Mouse (Mus musculus) monocyte, adult 2 months (primary cell): ENCODE results near the gene Mybph.

Experiments
- DNase-seq, 2 experiments: peaks; one replicate each; pipeline ENCODE4 v3.0.0; 2022; ENCODE audit warnings: low spot score in 2 of 2, low read depth in 1 of 2

Gene Mybph

DNA sequence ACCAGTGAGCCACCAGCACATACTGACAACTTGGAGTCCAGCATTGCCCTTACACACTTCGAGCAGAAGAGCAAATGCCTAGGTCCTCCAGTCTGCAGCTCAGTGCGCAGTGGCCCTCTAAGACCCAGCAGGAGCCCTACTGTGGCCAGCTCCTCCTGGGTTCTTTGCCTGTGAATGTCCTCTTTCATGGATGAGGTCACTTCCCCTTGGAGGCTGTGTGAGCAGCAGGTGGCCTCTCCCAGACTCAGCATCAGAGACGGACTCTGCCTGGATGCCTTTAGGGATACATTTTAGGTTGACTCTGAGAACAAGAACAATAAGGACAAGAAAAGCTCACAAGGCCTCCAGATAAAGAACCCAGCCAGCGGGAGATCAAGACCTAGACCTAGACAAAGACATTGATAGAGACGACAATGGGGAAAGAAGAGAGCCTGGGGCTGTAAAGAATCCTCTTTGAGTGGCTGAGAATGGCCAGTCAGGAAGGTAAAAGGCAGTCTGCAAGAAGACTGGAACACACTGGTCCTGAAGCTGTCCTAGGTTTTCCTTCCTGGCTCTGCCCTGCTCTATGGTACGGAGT, 17.0 kb downstream of the Mybph start:
- DNase-seq, result no peak

DNA sequence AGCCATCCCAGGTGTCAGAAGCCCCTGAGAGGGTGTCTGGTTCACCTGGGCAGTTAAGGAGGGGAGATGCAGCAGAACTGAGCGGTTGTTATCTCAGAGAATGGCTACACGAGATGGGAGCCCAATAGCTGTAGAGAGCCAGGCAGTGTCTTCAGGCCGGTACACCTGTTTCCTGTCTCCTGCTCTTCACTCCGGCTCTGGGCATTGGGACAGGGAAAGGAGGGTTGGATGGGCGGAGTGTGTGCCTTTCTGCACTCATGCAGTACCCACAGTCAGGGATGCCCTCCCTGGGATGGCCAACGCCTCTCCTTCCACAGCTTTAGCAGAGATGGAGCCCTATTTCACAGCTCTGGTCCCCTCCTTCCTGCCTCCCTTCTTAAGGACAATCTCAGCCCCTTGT, 17.8 kb downstream of the Mybph start:
- no peak for DNase-seq

DNA sequence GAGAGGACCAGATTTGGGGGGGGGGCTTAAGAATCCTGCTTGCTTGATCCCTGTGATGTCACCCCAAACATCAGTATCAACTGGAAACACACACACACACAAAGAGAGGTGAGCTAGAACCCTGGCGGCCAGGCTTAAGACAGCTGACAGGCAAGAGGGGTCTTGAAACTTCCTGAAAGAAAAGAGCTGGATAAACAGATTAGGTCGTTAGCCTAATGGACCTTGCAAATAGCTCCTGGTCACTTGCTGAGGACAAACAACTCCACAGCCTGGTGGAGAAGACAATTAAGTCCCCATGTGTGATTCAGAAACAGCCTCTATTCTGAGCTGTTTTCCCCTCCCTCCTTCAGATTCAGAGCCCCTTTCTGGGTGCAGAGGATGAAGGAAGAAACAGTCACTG, 18.4 kb downstream of the Mybph start:
- no peak for DNase-seq

DNA sequence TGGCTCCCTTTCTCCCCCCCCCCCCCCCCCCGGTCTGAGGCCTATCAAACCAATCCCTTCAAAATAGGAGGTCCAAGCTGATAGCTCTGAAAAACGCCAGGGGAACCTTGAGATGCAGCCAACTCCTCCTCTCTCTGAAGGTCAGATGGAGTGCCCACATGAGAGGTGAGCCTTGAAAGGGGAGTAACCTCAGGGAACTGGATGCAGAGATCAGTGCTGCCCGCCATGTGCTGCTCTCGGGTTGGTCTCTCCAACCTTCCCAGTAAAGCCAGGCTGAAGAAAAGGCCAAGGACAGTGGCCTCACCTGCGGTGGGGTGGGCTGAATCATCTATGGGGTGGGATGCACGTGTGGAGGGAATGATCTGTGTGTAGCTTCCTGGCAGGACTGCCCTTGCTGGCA, 19.1 kb downstream of the Mybph start:
- DNase-seq, result no peak

DNA sequence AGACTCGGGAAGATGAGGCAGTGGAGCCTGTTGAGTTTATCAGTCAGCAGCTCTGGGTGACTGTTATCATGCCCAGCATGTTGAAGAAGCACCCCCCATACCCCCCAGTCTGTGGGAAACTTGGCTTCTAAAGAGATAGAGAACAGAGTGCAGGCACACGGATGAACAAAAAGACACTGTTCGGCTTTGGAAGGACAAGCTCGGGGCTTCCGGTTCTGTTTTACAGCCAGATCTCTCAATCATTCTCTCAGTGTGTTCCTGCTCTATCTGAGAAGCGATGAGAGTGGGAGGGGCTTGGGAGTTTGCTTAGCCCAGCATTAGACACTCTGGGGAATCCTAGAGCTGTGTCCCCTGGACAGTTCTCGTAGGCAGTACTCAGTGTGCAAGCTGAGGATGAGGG, 20.2 kb downstream of the Mybph start:
- no peak for DNase-seq

DNA sequence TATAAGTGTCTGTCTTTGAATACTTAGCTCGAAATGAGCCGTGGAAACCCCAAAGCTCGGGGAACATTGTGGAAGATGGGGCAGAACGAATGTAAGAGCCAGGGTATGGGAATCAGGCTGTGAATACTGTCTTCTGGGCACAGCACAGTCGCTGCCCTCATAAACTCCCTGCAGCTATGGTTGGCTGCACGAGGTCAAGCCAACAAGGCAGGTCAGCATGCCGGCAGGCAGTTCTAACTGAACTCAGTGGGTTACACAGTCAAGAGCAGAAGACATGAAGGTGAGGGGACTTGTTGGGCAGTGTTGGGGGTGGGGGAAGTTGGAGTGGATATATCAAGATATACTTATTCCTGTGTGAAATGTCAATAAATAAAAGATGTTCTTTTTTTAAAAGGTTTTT, 21.8 kb downstream of the Mybph start:
- DNase-seq, result no peak

DNA sequence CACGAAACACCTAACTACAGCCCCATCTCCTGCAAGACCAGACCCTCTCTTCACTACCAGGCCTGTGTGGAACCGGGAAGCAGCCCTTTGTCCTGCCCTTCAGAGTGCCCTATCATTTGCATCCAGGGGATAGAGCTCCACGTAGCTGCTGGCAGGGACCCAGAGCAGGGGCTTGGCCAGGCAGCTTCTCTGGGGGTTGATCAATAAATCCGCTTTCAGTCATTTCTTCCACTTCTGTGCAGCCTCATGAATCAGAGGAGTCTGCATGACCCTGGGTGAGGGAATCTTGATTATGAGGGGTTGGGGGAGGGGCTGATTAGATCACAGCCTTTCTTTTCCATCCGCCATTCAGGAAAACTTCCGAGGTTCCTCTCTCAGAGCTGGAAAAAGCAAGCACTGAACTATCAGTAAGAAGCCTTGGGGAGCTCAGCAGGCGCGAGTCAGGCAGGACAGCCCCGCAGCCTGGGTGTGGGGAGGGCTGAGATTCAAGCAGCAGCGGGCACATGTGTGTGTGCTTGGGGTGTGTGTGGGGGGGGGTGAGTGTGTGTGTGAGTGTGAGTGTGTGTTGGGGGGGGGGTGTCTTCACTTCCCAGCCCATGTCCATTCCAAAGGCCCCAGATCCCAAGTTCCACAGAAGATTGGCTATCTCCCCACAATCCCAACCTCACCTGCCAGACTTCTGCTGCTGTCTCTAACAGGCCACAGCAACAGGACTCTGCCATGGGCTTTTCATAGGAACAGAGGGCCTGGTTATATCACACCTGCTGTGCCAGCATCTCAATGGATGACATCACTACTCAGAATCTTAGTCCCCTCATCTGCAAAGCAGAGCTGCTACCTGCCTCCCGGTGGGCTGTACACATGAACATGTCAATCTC, 22.7 kb downstream of the Mybph start:
- no peak for DNase-seq

DNA sequence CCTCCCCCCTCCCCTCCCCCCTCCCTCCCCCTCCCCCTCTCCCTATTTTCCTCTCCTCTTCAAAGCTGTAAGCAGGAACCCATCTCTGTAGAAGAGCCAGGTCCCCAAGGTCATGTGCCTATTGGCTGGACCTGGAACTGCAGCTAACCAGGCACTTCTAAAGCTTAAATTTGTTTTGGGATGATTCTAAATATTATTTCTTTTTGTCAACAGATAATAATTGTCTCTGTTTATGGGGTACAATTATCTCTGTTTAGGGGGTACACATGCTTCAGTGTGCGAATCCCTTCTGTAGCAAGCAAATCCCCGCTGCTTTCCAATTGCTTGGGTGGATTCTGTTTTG, 23.4 kb downstream of the Mybph start:
- no peak for DNase-seq

DNA sequence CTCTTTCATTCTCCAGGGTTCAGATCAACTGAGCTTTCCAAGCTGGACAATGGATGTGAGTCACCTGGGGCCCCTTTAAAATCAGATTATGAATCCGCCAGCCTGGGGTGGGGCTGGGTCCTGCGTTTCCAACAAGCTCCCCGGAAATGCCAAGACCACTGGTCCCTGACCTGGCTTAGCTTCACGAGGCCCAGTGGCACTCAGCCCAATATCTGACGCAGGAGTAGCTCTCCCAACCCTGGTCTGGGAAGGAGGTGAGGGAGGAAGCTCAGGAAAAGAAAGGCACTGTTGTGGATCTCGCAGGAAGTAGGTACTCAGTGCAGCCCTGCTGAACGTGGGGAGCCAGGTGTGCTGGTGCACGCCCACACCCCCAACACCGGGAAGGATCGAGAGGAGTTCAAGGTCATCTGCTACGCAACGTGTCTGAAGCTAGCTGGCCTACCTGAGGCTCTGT, 23.8 kb downstream of the Mybph start:
- DNase-seq, result no peak

DNA sequence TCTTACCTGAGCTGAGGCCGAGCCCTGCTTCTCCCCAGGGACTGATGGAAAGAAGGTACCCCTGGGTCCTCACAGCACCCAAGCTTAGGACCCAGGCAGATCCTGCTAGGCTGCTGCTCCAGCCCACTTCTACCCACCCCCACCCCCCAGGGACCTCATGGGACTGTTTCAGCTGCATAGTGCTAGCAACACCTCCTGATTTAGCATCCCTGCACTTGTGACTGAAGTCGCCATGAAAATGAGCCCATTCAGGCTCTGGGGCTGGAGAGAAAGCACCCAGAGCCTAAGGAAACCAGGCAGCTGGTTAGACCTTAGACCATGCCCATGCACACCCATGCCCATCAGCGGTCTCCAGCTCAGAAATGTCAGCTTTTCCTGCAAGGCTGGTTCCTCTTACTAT, 24.7 kb downstream of the Mybph start:
- DNase-seq, result no peak

DNA sequence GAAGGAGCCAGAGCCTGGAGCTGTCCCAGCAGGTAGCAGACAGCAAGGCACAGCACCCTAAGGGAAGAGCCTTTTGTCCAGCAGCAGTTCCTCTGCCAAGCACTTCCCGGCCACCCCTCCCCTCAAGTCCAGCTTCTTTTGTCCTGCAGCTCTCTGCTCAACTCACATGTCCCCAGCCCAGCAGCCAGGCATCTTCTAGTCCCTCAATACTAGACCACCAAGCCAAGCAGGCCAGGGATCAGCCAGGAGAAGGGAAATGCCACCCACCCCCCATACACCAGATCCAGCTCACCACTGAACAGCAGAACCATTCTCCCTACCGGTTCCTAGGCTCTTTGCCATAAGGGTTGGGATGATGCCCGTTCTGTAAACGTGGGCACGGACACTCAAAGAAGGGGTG, 26.4 kb downstream of the Mybph start:
- no peak for DNase-seq

DNA sequence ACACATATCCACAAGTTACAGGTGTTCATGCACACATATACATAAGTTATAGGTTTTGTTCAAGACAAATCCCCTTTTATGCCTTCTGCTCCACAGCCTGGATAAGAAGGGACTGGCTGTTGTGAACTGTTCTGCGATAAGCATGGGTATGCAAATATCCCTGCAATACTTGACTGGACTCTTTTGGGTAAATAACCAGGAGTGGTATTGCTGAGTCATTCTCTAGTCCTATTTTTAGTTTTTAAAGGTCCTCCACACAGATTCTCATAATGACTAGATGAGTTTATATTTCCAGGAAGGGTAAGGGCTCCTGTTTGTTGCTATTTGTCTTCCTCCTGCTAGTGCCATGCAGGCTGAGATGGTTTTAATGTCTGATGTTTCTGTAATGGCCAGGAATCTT, 27.9 kb downstream of the Mybph start:
- no peak for DNase-seq

DNA sequence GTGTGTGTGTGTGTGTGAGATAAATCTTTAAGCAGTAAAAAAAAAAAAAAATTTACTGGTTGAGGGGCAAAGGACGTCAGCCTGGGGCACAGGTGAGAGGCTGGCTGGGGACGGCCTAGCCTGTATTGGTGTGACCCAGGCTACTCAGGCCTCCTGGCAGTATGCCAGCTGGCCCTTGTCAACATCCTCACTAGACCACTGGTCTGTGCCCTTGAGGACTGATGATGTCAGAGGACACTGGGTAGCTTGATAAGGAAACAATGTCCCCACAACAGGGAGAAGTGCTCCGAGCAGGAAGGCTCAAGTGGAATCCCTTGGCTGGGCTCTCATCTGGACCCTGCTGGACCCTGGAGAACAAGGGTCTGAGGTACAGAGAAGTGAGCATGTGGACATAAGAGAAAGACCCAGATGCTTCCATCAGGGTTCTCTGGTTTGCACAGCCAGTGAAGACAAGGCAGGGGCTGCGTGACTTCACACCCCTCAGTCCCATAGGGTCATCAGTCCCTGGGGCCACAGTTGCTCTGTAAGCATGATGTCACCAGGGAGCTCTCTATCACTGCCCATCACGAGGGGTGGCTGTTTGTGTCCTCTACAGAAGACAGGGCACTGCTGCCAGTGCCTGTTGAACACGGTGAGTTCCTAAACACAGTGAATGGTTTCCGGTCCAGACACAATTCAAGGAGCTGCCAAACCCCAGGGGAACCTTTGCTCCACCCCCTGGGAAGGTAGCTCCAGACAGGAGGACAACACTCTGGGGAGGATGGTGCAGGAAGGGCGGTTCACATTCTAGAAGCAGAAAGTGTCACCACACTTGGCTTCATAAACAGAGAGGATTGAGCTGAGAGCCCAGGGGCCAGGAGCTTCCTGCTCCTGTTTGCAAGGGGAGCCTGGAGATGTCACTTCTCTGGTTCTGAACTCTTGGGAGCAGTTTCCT, 29.1 kb downstream of the Mybph start:
- no peak for DNase-seq

DNA sequence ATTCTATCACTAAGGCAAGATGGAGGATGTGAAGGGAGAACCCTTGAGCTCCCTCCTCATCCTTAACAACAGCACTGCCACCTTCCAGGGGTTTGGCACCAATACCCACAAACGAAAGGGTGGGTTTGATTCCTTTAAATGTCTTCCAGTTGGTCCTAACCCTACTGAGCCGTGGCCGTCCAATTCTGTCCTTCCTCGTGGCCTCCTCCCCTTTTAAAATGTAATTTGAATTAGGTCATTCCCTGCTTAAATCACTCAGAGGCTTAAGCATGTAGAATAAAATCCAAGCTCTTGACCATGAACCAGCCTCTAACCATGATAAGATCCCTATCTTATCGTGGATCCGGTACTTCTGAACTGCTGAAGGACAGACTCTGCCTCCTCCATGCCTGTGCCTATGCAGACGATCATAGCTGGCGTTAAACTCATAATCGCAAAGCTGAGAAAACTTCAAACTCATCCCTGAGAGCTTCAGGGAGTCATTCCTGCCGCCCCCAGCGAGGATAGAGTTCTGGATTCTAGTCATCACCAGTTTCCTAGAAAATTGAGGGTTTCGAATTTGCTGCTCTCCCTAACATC, 31.5 kb downstream of the Mybph start:
- DNase-seq, result no peak

DNA sequence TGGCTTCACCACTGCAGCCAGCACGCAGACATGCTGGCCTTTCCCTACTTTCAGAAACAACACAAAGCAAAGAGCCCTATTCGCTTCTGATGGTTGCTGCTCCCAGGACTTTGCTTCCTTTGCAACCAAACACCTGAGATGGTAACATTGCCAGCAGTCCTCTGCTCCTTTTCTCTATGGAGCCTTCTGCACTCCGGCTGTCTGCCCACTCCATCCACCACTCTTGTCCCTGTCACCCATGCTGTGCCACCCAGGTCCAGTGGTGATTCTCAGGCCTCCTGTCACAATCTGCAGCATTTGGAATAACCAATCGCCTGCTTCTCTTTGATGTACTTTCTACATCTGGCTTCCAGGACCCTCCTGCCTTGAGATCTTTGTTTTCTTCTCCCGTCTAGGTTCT, 32.1 kb downstream of the Mybph start:
- no peak for DNase-seq

DNA sequence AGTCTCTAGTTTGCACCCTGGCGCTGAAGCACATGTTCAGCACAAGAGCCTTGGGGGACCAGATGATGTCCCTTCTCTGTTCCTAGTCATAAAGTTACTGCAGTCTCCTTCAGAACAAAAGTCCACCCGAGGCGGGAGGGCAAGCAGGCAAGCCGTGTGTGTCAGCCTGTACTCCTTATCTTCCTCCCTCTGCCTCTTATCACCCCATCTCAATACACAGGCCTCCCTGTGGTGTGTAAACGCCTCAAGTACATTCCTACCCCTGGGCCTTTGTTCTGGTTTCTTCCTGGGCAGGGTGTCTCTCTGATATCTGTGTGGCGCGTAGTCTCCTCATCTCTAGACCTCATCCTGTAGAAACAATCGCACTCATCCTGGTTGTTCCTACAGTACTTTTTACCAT, 33.5 kb downstream of the Mybph start:
- no peak for DNase-seq

DNA sequence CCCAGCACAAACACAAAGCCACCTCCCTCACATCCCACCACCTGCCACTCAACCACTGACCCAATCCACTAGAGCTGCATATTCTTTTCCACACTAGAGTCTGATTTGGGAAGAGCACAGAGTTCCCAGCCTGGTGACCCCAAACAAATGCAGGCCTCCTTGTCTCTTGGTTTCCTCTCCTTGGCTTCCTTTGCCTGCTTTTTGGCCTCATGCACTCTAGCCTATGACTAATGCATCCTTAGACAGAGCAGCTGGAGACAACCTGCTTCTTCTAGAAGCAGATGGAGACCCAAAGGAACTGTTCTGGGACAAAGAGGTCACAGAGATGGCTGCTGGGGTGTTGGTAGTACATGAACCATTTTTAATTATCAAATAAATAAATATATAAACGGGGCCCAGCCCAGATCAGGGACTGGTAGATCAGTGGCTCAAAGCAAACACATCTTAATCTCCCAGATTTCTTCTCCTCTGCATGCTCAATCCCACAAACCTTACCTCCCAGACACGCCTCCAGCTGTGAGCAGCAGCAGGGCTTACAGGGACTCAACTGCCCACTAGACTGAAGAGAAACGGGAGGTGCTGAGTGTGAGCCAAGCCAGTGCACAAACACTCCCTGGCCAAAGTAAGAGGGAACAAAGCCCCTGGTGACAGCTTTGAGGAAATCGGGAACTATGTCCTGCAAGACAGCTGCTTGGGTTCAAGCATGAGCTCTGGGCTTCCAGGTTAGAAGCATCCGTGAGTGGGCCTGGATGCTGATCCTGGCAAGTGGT, 36.7 kb downstream of the Mybph start:
- no peak for DNase-seq

DNA sequence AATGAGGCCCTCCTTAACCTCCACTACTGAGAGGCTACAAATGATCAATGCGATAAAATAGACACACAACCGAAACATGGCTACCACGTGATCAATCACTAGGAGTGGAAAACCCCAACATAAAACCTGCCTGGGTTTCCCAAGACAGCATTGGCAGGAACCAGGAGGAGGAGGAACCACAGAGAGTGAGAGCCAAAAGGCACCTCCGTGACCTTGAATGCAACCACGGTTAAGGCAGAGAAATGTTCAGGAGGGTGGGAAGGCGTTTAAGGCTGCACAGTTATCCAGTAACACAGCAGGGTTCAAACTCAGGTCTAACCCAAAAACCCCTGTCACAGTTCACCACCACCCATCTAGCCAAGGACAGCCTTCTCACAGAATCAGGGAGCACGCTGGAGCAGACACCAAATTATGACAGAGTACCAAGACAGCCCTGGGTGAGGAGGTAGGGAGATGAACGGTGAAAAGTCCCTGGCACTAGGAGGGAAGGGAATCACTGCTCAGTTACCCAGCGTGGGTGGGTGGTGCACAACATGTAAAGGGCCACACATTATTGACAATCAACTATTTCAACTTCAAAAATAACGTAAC, 37.5 kb downstream of the Mybph start:
- DNase-seq, result no peak

DNA sequence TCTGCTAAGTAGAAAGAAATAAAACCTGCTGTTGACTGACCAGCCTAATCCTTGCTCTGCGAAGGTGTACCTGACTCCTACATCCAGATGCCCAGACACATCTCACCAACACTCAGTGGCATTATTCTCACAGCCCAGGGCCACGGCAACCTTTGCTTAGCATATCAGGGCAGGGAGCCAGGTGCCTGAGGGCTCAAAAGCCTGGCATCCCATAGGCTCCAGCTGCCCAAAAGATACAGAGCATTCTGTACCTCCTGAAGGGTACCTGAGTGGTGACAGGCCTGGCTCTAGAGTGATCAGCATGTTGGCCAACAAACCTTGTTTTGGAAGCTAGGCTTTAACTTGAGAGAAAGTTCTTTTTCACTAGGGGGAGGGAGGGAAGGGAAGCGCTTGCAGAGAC, 38.0 kb downstream of the Mybph start:
- no peak for DNase-seq

DNA sequence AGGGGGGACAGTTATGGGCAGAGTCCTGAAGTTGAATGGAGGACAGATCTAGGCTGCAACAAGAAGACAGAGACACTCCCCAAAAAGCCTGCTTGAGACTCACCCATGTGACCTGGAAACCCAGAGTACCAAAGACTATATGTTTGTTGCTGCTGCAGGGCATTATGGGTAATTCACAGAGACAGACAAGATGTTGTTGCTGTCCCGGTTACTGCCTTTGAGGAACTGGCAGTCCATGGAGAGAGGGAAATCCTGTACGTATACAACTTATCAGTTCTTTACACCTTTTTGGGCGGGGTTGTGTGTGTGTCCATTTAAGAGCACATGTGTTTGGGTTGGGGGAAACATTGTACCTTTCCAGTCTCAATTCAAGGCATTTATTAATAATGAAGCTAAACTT, 38.4 kb downstream of the Mybph start:
- DNase-seq, result no peak
